Mouse (Mus musculus) ES-Bruce4 (cell line): Measurements from ENCODE around the gene Crygs. TPM values are rescaled to one million over a fixed set of nuclear protein-coding genes. Genes with fewer than 3 reads are reported as not detected.
A peak's percentile ranks its signal among the peaks of the same experiment; 100 is the strongest.

ENCODE experiments used
- H3K27ac ChIP-seq: 2 replicates; pipeline ENCODE4 v1.5.1; 2012; ENCODE audit warnings: low read length, inconsistent platforms; ENCODE audit not compliant: insufficient read depth
- H3K27me3 ChIP-seq: 2 replicates; pipeline ENCODE4 v1.6.1; 2012; ENCODE audit warnings: mild to moderate bottlenecking, low read length, inconsistent platforms; ENCODE audit not compliant: control insufficient read depth, poor library complexity, insufficient read depth, severe bottlenecking
- H3K36me3 ChIP-seq: 2 replicates; pipeline ENCODE4 v1.6.1; 2012; ENCODE audit warnings: inconsistent platforms, mild to moderate bottlenecking, low read length, moderate library complexity; ENCODE audit not compliant: control insufficient read depth, poor library complexity, insufficient read depth, severe bottlenecking
- H3K4me1 ChIP-seq: one replicate; pipeline ENCODE4 v1.8.1; 2011; ENCODE audit warnings: low read length; ENCODE audit not compliant: control insufficient read depth, insufficient read depth
- H3K4me3 ChIP-seq: 2 replicates; pipeline ENCODE4 v1.5.1; 2011; ENCODE audit warnings: low read depth, mild to moderate bottlenecking, low read length
- H3K9ac ChIP-seq: 2 replicates; pipeline ENCODE4 v1.6.1; 2012; ENCODE audit warnings: low read depth, mild to moderate bottlenecking, inconsistent platforms; ENCODE audit not compliant: poor library complexity, severe bottlenecking
- H3K9me3 ChIP-seq: replicated peaks from 2 replicates; pipeline ENCODE4 v1.6.1; 2012; ENCODE audit warnings: mild to moderate bottlenecking, low read length, inconsistent platforms; ENCODE audit not compliant: control insufficient read depth, poor library complexity, insufficient read depth, severe bottlenecking
- CTCF ChIP-seq: IDR thresholded peaks from one replicate; pipeline ENCODE4 v1.8.1; 2011; ENCODE audit warnings: low read depth, low read length
- EP300 ChIP-seq: IDR thresholded peaks from 2 replicates; pipeline ENCODE4 v1.6.1; 2011; ENCODE audit warnings: low read depth, low read length; ENCODE audit not compliant: insufficient read depth
- POLR2A ChIP-seq: IDR thresholded peaks from one replicate; pipeline ENCODE4 v1.8.1; 2011; ENCODE audit warnings: low read length; ENCODE audit not compliant: insufficient read depth
- polyA plus RNA-seq: library from polyadenylated mRNA; stranded (reverse); fragments of >200 nt; gene quantifications from 2 replicates; pipeline ENCODE4 v1.2.4, GENCODE M21; 2011; ENCODE audit warnings: low read depth; ENCODE audit not compliant: missing spikeins, insufficient read depth, insufficient read length

Gene Crygs
- not detected in 2 replicates for polyA plus RNA-seq

GRCm38 (mm10) chr16:22811477-22811876 is at the start of gene Crygs:
Crygs (minus strand) TSS chr16:22811577.
- Histone ChIP-seq H3K36me3 (no peaks in the 10 kb centered on the region), H3K4me3 (no peak within 1 kb of the TSS), H3K27ac (no peak within 1 kb of the TSS), H3K27me3 (no peaks in the 10 kb centered on the region), H3K4me1 (no peaks in the 10 kb centered on the region), H3K9ac (no peak within 1 kb of the TSS), H3K9me3 (0 out of 2 replicates have a peak, but pooled peaks cover 4% of the 10 kb centered on the region)
- TF ChIP-seq EP300 (no peak), POLR2A (no peak), CTCF (no peak)

- no peaks in the 10 kb centered on the region for H3K9me3 ChIP-seq
- H3K4me1 ChIP-seq, result peaks cover 1% of the 10 kb centered on the region
- TF ChIP-seq EP300 (0 out of 2 replicates have a peak, but pooled peaks have one; percentile 22), POLR2A (no peak), CTCF (no peak)
- H3K4me3 ChIP-seq, result peak within 1 kb of the TSS; percentile 98
- H3K27ac ChIP-seq, result 0 out of 2 replicates have a peak within 1 kb of the TSS, but pooled peaks have one; percentile 41
- H3K9ac ChIP-seq, result peak within 1 kb of the TSS; percentile 75
- peaks cover 4% of the 10 kb centered on the region for H3K36me3 ChIP-seq
- H3K27me3 ChIP-seq, result no peaks in the 10 kb centered on the region
These were observed 46.2 kb upstream of the Crygs start, which contains the start of the genes Tbccd1 and Dnajb11 for GRCm38 (mm10) chr16:22857431-22858113. Tbccd1 (minus strand) TSS chr16:22857669. Dnajb11 (plus strand) TSS chr16:22857845.

- no peaks in the 10 kb centered on the region for H3K9me3 ChIP-seq
- peak overlapping the region; percentile 75 for H3K9ac ChIP-seq
- peaks cover 2% of the 10 kb centered on the region; the same call in 1 of the 2 replicates for H3K36me3 ChIP-seq
- H3K27ac ChIP-seq, result no peak overlapping the region
- TF ChIP-seq POLR2A, result no peak
- no peak for TF ChIP-seq EP300
- no peak for TF ChIP-seq CTCF
- peak overlapping the region; percentile 75 for H3K4me3 ChIP-seq
- H3K27me3 ChIP-seq, result no peaks in the 10 kb centered on the region
- H3K4me1 ChIP-seq, result peaks cover 1% of the 10 kb centered on the region
These were observed 45.4 kb upstream of the Crygs start for GRCm38 (mm10) chr16:22856773-22857172.

- H3K4me1 ChIP-seq, result peaks cover 1% of the 10 kb centered on the region
- no peaks in the 10 kb centered on the region for H3K27me3 ChIP-seq
- no peaks in the 10 kb centered on the region for H3K9me3 ChIP-seq
- TF ChIP-seq POLR2A, result no peak
- no peak for TF ChIP-seq EP300
- TF ChIP-seq CTCF, result no peak
- H3K27ac ChIP-seq, result no peak overlapping the region
- H3K36me3 ChIP-seq, result no peaks in the 10 kb centered on the region
- no peak overlapping the region for H3K9ac ChIP-seq
- H3K4me3 ChIP-seq, result no peak overlapping the region
These were observed 41.3 kb upstream of the Crygs start for GRCm38 (mm10) chr16:22852709-22853108.

GRCm38 (mm10) chr16:22848331-22848730 is 37.0 kb upstream of the Crygs start:
- Histone ChIP-seq H3K27me3 (no peaks in the 10 kb centered on the region), H3K4me3 (no peak overlapping the region), H3K27ac (no peak overlapping the region), H3K9ac (no peak overlapping the region), H3K9me3 (no peaks in the 10 kb centered on the region), H3K4me1 (no peaks in the 10 kb centered on the region), H3K36me3 (no peaks in the 10 kb centered on the region)
- TF ChIP-seq EP300 (no peak), CTCF (no peak)

- no peaks in the 10 kb centered on the region for H3K9me3 ChIP-seq
- H3K27me3 ChIP-seq, result no peaks in the 10 kb centered on the region
- H3K36me3 ChIP-seq, result no peaks in the 10 kb centered on the region
- TF ChIP-seq CTCF, result no peak
- no peak for TF ChIP-seq EP300
- TF ChIP-seq POLR2A, result no peak
- H3K4me1 ChIP-seq, result no peaks in the 10 kb centered on the region
- H3K9ac ChIP-seq, result no peak overlapping the region
- H3K27ac ChIP-seq, result no peak overlapping the region
- H3K4me3 ChIP-seq, result no peak overlapping the region
These were observed 36.3 kb upstream of the Crygs start for GRCm38 (mm10) chr16:22847686-22848085.
